Mouse (Mus musculus): Measurements from ENCODE around the gene Ccar1. TPM values are rescaled to one million over a fixed set of nuclear protein-coding genes. Genes with fewer than 3 reads are reported as not detected.
A peak's percentile ranks its signal among the peaks of the same experiment; 100 is the strongest.
"Not testable (repeated sequence)": the region's sequence is repeated elsewhere in the genome, so short reads cannot be mapped to it uniquely, and the experiment has no call there.

The Ccar1 gene
- 10 to 100 TPM; 55.9 to 60.1 TPM for total RNA-seq (2021)
- long read RNA-seq, experiment 1, full-length matches to known transcripts = 29 of 61 reads
- long read RNA-seq, experiment 1, partial matches to known transcripts = 16 of 61 reads
- long read RNA-seq, experiment 1, other reads (novel, unspliced or antisense) = 16 of 61 reads
- long read RNA-seq, experiment 2, full-length matches to known transcripts = 16 of 36 reads
- long read RNA-seq, experiment 2, partial matches to known transcripts = 13 of 36 reads
- long read RNA-seq, experiment 2, other reads (novel, unspliced or antisense) = 7 of 36 reads

GRCm38 (mm10) chr10:62792177-62793090 is at the start of gene Ccar1:
Gene Ccar1 (minus strand): TSS chr10:62792286.
- DNase-seq (ENCODE audit: low spot score in 2 of 2) = peak; percentile 99
- intact Hi-C loops (cut with DNase I) = no loop called here

GRCm38 (mm10) chr10:62840687-62841086 is 48.6 kb upstream of the Ccar1 start:
- intact Hi-C loops (cut with DNase I) = no loop called here
- DNase-seq (ENCODE audit: low spot score in 2 of 2) = no peak

GRCm38 (mm10) chr10:62837987-62838386 is 45.9 kb upstream of the Ccar1 start:
- DNase-seq (ENCODE audit: low spot score in 2 of 2) = no peak
- intact Hi-C loops (cut with DNase I) = no loop called here

GRCm38 (mm10) chr10:62832783-62833182 is 40.7 kb upstream of the Ccar1 start:
- DNase-seq (ENCODE audit: low spot score in 2 of 2) = no peak
- intact Hi-C loops (cut with DNase I) = no loop called here

GRCm38 (mm10) chr10:62831546-62831945 is 39.5 kb upstream of the Ccar1 start:
- intact Hi-C loops (cut with DNase I) = no loop called here
- DNase-seq (ENCODE audit: low spot score in 2 of 2) = no peak

- no peak for DNase-seq (ENCODE audit: low spot score in 2 of 2)
- intact Hi-C loops (cut with DNase I) = no loop called here
Observed at GRCm38 (mm10) chr10:62824474-62824873, 32.4 kb upstream of the Ccar1 start.

- intact Hi-C loops (cut with DNase I) = no loop called here
- DNase-seq (ENCODE audit: low spot score in 2 of 2) = no peak
Observed at GRCm38 (mm10) chr10:62823431-62823830, 31.3 kb upstream of the Ccar1 start.

- DNase-seq (ENCODE audit: low spot score in 2 of 2) = no peak
- intact Hi-C loops (cut with DNase I) = loop anchor here (5.0 kb wide), 1 partner anchor 117 kb away; no protein-coding TSS in a partner anchor
Observed at GRCm38 (mm10) chr10:62810010-62810409, 17.9 kb upstream of the Ccar1 start.

- intact Hi-C loops (cut with DNase I) = no loop called here
- DNase-seq (ENCODE audit: low spot score in 2 of 2) = no peak
Observed at GRCm38 (mm10) chr10:62808766-62809165, 16.7 kb upstream of the Ccar1 start.

GRCm38 (mm10) chr10:62808316-62808715 is 16.2 kb upstream of the Ccar1 start:
- DNase-seq (ENCODE audit: low spot score in 2 of 2) = no peak
- intact Hi-C loops (cut with DNase I) = no loop called here

GRCm38 (mm10) chr10:62804106-62804505 is 12.0 kb upstream of the Ccar1 start:
- DNase-seq (ENCODE audit: low spot score in 2 of 2) = no peak
- intact Hi-C loops (cut with DNase I) = no loop called here

GRCm38 (mm10) chr10:62803296-62803695 is 11.2 kb upstream of the Ccar1 start:
- intact Hi-C loops (cut with DNase I) = no loop called here
- DNase-seq (ENCODE audit: low spot score in 2 of 2) = no peak

GRCm38 (mm10) chr10:62794221-62794620 is 2.1 kb upstream of the Ccar1 start:
- DNase-seq (ENCODE audit: low spot score in 2 of 2) = no peak
- intact Hi-C loops (cut with DNase I) = no loop called here

GRCm38 (mm10) chr10:62793091-62793453 is 986 bp upstream of the Ccar1 start:
- intact Hi-C loops (cut with DNase I) = no loop called here

GRCm38 (mm10) chr10:62791251-62792176 is 572 bp downstream of the Ccar1 start:
- DNase-seq (ENCODE audit: low spot score in 2 of 2) = peak; percentile 26 to 32
- intact Hi-C loops (cut with DNase I) = no loop called here

More at GRCm38 (mm10) chr10:62793091-62793453, 986 bp upstream of the Ccar1 start:
- DNase-seq (ENCODE audit: low spot score in 2 of 2) = no peak

GRCm38 (mm10) chr10:62781776-62782175 is 10.3 kb downstream of the Ccar1 start:
- DNase-seq (ENCODE audit: low spot score in 2 of 2); intact Hi-C loops (cut with DNase I): not testable (repeated sequence)

GRCm38 (mm10) chr10:62750781-62751180 is 41.3 kb downstream of the Ccar1 start:
- intact Hi-C loops (cut with DNase I) = loop anchor here (10.0 kb wide), 1 partner anchor 316 kb away; no protein-coding TSS in a partner anchor
- DNase-seq (ENCODE audit: low spot score in 2 of 2) = no peak

GRCm38 (mm10) chr10:62739961-62740737 is 51.9 kb downstream of the Ccar1 start:
- DNase-seq (ENCODE audit: low spot score in 2 of 2) = peak; percentile 16 to 63
- intact Hi-C loops (cut with DNase I) = no loop called here
